Mouse (Mus musculus): Measurements from ENCODE around the gene Ugt1a10.

The Ugt1a10 gene

DNA sequence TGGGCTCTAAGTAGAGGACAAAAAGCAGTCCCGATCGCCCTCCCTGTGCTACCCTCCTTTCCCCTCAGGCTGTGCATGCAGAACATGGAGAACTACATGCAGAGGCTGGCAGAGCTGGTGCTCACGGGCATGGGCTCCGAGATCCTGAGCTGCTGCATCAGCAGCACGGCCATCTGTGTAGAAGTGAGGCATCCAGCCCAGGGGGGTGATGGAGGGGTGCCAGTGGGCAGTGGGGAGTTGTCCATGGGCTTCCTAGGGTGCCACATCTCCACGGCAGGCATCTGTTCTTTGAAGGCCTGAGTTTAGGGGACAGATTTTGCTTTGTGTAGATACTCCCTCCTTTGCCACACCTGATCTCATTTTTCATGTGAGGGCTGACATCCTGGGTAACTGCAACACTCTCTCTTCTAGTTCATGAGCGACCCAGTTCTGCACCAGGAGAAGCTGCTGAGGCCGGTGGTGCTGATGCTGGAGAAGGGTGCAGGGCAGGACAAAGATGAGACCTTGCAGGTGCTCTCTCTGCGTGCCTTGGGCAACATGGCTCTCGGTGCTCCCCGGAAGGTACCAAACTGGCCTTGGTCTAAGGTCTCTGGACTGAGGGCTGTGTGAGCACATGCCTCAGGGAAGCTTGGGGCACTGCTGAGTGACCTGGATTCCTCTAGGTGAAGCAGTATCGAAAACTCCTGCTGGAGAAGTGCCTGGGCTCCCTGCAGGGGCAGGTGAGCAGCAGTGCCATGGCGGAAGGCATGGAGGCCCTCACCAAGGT lies 201.0 kb downstream of the Ugt1a10 start:
- DNase-seq, result peak; percentile 96

- DNase-seq, result peak; percentile 96
Measured at GRCm38 (mm10) chr1:88256886-88257663, 201.9 kb downstream of the Ugt1a10 start.

DNA sequence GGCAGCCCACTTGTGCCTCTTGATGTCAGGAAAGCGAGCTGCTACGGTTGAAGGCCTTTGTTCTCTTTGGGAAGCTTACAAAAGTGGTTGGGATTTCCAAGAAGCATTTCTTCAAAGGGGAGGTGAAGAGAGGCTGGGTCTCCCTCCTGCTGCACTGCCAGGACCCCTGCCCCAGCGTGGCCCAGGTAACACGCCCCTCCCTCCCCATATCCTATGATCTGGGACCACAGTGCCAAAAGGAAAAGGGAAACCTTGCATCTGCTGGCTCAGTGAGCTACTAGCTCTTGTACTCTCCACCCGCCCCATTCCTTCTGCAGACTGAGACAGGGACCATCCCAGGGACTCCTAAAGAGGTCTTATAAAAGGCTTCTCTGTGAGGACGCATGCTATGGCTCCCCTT lies 202.5 kb downstream of the Ugt1a10 start:
- no peak for DNase-seq

- no peak for DNase-seq
Measured at GRCm38 (mm10) chr1:88258361-88258760, 203.2 kb downstream of the Ugt1a10 start.

DNA sequence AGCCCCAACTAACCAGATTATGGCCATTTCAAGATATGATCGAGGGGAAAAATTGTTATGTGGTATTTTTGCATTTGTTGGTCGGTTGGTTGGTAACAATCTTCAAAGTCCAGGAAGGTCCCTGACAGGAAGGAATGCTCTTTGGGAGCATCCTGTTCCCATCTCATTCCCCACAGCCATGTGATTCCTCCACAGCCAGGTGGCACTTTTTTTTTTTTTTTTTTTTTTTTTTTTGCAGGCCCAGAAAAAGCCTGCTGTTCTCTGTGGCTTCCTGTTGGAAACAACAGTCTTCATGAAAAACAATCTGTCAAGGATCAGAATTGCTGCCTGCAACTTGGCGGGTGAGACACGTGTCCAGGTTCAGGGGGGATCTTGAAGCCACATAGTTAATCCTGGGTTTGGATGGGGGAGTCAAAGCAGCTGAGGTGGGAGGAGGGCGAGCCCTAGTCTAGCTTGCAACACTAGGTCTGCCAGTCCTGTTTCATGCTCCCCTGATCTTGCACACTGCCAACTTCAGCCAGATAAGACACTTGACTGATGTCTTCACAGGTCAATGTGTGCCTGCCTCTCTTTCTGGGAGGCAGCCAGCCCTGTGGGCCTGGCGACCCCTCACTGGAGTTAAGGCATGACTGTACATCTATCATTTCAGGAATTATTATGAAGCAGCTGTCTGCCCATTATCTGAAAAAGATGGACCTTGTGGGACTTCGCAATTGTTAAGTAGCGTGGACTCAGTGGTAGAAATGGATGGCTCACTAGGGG lies 203.9 kb downstream of the Ugt1a10 start:
- DNase-seq, result peak; percentile 97

DNA sequence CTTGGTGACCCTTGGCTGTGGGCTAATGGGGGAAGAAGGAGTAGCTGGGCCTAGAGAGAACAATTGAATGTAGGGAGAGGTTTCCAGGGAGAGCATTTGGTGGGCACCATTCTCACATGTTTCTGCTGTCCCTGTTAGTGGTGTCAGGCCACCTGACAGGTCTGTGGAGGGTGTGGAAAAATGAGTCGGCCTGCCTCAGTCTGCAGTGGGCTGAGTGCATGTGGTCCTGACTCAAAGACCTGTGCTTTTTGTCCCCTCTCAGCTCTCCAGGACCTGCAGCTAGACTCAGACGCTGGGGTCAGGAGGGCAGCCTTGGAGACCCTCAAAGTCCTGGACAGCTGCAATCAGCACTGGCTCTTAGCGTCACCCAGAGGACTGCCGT lies 204.4 kb downstream of the Ugt1a10 start:
- DNase-seq, result peak; percentile 96

DNA sequence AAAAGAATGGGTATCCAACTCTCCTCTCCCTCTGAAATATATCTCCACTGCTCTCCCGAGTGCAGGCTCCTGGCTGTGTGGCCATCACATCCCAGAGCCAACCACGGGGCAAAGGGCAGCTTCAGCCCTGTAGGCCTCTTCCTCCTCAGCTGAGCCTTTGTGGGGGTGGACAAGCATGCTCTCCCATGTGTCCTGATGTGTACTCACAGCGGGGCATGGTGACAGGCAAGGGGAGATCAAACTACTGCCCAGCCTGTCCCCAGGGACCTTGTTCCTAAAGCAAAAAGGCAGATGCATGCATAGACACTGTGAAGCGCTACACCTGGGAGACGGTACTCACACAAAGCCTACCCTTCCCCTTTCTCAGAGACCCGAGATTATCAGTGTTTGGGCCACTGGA lies 204.9 kb downstream of the Ugt1a10 start:
- peak; percentile 97 for DNase-seq

DNA sequence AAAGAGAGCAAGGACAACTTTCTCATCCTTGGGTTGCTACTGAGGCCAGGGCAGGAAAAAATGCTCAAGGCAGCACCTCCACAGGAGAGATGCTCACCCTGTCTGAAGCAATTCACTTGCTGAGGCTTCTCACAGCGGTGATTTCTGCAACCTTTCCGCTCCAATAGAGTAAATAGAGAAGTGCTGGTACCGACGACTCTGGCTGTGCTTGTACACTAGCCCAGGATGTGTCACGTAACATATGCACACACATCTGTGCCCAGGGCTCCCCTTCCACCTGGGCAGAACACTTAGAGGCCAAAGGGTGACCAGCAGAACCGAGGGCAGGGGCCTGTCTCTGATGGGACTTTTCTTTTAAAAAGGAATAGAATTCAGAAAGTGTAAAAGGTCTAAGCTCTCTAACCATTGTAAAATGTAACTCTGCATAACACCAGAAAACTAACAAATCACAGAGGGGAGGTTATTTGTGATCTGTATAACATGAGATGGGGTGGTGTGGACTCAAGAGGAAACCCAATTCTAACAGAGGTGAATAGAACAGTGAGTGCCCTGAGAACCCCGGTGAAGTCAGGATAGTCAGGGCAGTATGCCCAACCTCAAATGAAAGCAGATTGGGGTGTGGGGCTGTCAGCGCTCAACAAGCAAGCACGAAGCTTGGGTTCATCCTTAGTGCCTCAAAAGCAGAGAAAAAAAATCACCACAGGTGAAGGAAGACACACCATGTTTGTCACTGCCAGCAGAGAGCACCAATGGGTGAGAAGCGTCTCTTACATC lies 205.6 kb downstream of the Ugt1a10 start:
- DNase-seq, result no peak

- DNase-seq, result no peak
Measured at GRCm38 (mm10) chr1:88261706-88262105, 206.5 kb downstream of the Ugt1a10 start.

DNA sequence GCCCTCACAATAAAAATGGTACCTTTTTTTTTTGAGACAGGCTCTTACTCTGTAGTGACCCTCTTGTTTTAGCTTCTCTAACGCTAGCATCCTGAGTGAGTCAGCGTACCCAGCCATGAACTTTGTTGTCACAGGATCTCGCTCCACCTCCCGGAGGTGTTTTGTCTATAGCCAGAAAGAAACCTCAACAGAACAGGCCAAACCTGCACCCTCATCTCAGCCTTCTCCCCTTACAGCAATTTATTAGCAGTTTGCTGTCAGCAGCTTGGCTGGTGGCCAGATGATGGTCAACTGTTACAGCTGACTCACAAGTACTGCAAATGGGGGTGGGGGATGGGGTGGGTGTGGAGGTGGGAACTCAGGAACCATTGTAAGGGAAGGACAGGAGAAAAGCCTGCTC lies 207.1 kb downstream of the Ugt1a10 start:
- DNase-seq, result no peak

DNA sequence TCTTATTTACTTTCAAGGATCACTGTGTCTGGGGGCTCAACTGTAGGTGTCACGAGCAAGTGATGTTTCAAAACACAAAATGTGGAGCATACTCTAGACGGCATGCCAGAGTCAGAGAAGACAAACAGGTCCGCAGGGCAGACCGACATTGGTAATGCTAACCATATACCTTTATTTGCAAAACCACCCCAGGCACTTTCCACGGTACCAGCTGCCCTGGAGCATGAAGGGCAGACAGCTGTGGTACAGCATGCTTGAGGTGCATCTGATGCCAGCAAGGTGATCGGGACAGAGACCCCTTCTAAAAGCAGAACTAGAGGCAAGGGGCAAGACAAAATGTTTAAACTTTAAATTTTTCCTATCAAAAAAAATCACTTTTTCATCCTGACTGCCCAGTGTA lies 207.8 kb downstream of the Ugt1a10 start:
- DNase-seq, result no peak

DNA sequence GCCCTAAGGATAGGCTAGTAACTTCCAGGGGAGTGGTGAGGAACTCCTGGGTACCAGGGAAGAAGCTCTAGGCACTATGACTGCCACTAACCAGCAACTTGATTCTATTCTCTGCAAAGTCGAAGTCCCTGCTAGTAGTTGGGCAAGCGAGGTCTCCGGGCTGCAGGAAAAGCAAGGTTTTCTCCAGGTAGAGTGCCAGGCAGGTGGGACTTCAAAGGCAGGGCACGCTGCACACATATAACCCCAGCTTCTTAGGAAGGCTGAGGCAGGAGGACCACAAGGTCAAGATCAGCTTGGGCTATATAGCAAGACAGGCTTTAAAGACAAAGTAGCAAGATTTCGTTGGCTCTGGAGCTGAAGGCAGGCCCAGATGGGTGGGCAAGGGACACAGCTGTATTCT lies 208.6 kb downstream of the Ugt1a10 start:
- DNase-seq, result no peak

GRCm38 (mm10) chr1:88264237-88264868 lies 209.2 kb downstream of the Ugt1a10 start:
- DNase-seq, result no peak

GRCm38 (mm10) chr1:88264869-88265240 lies 209.7 kb downstream of the Ugt1a10 start:
- no peak for DNase-seq

- no peak for DNase-seq
Measured at GRCm38 (mm10) chr1:88266123-88266522, 210.9 kb downstream of the Ugt1a10 start.

DNA sequence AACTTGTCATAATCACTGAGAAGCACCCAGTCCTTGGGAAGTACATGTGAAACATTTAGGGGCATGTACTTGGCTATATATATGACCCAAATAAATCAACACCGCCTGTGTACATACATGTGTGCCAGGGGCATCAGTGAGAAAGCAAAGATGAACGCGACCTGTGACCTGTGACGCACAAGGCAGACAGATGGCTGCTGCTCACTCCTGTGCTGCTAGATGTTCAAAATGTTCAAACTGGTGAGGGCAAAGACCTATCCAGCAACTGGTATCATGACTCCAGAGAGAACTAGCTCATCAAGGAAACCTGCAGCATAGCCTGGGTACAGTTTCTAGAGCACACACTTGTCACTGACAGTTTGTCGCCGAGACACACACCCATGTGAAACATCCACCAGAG lies 212.3 kb downstream of the Ugt1a10 start:
- no peak for DNase-seq

DNA sequence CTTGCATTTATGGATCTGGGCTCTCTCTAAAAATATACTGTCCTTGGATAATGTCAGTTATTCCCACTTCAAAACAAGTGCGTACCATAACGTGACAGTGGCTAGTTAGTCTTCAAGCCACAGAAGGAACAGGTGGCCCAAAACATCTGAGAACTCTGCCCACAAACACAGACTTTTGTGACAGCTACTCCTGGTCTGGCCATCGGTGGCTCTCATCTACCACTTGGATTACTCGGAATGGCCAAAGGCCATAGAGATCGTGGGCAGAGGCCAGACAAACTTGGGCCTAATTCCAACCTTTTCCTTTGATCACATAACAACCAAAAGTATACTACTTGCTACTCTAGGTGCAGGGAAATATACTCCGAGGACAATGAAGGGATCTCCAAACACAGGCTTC lies 212.9 kb downstream of the Ugt1a10 start:
- no peak for DNase-seq

Data from heart, adult 11 months (tissue).